Mouse (Mus musculus) lung, adult 2 months (tissue): ENCODE data around the gene Gm39566. TPM values are rescaled to one million over a fixed set of nuclear protein-coding genes. Genes with fewer than 3 reads are reported as not detected.
A peak's percentile ranks its signal among the peaks of the same experiment; 100 is the strongest.

Experiments
- DNase-seq: peaks from one replicate; pipeline ENCODE4 v3.0.0; 2022
- H3K4me1 ChIP-seq: fragments of 200-500 bp; 2 replicates; pipeline ENCODE4 v1.6.1; 2011; ENCODE audit warnings: low read length; ENCODE audit not compliant: control insufficient read depth, insufficient read depth
- H3K4me3 ChIP-seq: fragments of 200-500 bp; replicated peaks from 2 replicates; pipeline ENCODE3; 2011; ENCODE audit warnings: low read depth, mild to moderate bottlenecking, control low read depth, low read length; ENCODE audit errors: extremely low read depth
- CTCF ChIP-seq: fragments of 200-500 bp; IDR thresholded peaks from 2 replicates; pipeline ENCODE4 v1.5.1; 2011; ENCODE audit warnings: mild to moderate bottlenecking, low read length, control low read depth; ENCODE audit not compliant: insufficient read depth
- POLR2A ChIP-seq: fragments of 200-500 bp; IDR thresholded peaks from 2 replicates; pipeline ENCODE4 v1.6.1; 2011; ENCODE audit warnings: low read depth, mild to moderate bottlenecking, control low read depth, low read length, borderline replicate concordance; ENCODE audit errors: extremely low read depth
- WGBS: fragments of 180-500 bp; shearing (Covaris S2); methylation state at CpG from one replicate; pipeline ENCODE4 v1.1.7; 2018; 5-methylcytosine and 5-hydroxymethylcytosine counted together
- polyA plus RNA-seq: library from polyadenylated mRNA; depleted of rRNA; stranded (reverse); fragments of >200 nt; gene quantifications from 2 replicates; pipeline ENCODE4 v1.2.3, GENCODE M21; 2012; rRNA removed

Gene Gm39566
- polyA plus RNA-seq, 1 experiment = not detected

DNA sequence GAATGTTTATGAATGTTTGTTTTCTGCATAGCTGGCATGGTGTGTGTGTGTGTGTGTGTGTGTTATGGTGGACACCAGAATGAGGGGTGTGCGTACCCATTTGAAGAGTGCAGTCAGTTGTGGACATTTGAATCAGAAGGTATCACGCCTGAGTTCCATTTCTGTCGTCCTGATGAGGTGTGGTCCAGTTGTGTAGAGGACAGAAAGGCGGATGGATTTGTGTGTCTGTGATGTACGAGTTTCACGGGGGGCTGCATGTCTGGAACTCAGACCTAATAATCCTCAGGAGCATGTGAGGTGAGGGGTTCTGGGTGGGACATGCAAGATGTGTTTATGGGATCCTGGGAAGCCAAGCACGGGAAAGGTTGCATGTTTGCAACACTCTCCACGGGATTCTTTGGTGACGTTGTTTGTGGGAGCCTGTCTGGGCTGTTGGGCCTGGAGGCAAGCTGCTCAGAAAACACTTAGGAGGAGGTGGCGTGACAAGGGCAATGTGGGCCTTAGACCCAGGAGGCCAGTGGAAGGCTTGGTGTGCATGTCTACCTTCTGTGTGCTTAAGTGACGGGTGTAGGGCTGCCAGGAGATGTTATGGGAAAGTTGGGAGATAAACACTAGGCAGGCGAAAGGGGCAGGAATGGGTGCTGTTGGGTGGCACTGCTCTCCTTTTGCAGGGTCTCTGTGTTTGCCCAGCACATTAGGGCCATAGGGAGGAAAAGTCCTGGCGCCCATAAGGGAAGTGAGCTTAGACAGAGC lies 48.0 kb downstream of the Gm39566 start:
- Histone ChIP-seq H3K4me3 (peak overlapping the region; percentile 99), H3K4me1 (peaks cover 17% of the 10 kb centered on the region)
- peak; percentile 33; the same call in 1 of the 2 replicates for TF ChIP-seq POLR2A
- no peak for TF ChIP-seq CTCF
- peak; percentile 42 for DNase-seq
- 22% methylated on average over 13 of the region's 13 CpGs for WGBS

GRCm38 (mm10) chr11:69766126-69766609 lies 48.9 kb downstream of the Gm39566 start:
- TF ChIP-seq POLR2A (peak; percentile 60; the same call in 1 of the 2 replicates), CTCF (no peak)
- WGBS = under 1% methylated on average over 36 of the region's 37 CpGs
- Histone ChIP-seq H3K4me3 (peak overlapping the region; percentile 99), H3K4me1 (peaks cover 17% of the 10 kb centered on the region)
- peak; percentile 78 for DNase-seq

- H3K4me1 ChIP-seq = peaks cover 17% of the 10 kb centered on the region
- peak; percentile 58 for DNase-seq
- TF ChIP-seq CTCF (no peak), POLR2A (peak; percentile 70; the same call in 1 of the 2 replicates)
- 16% methylated on average over 36 of the region's 55 CpGs for WGBS
- H3K4me3 ChIP-seq = peak within 1 kb of the TSS; percentile 99
Measured at GRCm38 (mm10) chr11:69765221-69766125, 49.6 kb downstream of the Gm39566 start, which contains the start of gene Zbtb4. Gene Zbtb4, plus strand, starts transcription at chr11:69765912.

- no peak overlapping the region for H3K4me3 ChIP-seq
- peaks cover 17% of the 10 kb centered on the region for H3K4me1 ChIP-seq
- no peak for TF ChIP-seq POLR2A
- peak; percentile 38; the same call in 1 of the 2 replicates for TF ChIP-seq CTCF
- WGBS = 82% methylated on average over 7 of the region's 7 CpGs
- no peak for DNase-seq
Measured at GRCm38 (mm10) chr11:69763551-69763950, 51.5 kb downstream of the Gm39566 start.

DNA sequence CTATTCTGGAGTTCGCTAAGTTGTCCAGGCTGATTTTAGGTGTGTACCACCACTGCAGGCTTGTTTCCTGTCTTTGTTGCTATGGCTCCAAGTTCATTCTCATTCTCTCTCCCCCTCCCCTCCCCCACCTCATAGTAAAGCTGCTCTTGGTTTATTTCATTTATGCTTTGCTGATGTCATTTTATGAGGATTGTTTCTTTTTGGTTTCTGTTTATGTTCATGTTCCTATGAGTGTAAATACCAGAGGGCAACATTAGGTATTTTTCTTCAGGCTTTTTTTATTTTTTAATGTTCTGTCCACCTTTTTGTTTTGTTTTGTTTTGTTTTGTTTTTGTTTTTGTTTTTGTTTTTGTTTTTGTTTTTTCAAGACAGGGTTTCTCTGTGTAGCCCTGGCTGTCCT lies 53.2 kb downstream of the Gm39566 start, which contains the start of gene Slc35g3:
Gene Slc35g3, minus strand, starts transcription at position 101 of the 400 bp plus-strand sequence.
- DNase-seq = no peak
- Histone ChIP-seq H3K4me1 (peaks cover 8% of the 10 kb centered on the region), H3K4me3 (no peak within 1 kb of the TSS)
- 40% methylated on average over 1 of the region's 1 CpGs for WGBS
- TF ChIP-seq POLR2A = no peak
- TF ChIP-seq CTCF = no peak

Other genes with a start within 250 kb of the Gm39566 start
- gene Wrap53, start 235.0 kb downstream of the Gm39566 start, polyA plus RNA-seq = 11.9 and 15.0 TPM in 2 replicates
- 66.8 and 75.0 TPM in 2 replicates for gene Trp53, start 234.9 kb downstream of the Gm39566 start, polyA plus RNA-seq
- gene Atp1b2, start 209.4 kb downstream of the Gm39566 start, polyA plus RNA-seq = 8.4 and 15.9 TPM in 2 replicates
- gene Shbg, start 197.4 kb downstream of the Gm39566 start, polyA plus RNA-seq = not detected in 2 replicates
- 3.4 and 6.1 TPM in 2 replicates for gene Sat2, start 193.3 kb downstream of the Gm39566 start, polyA plus RNA-seq
- gene Fxr2, start 182.3 kb downstream of the Gm39566 start, polyA plus RNA-seq = 54.4 and 66.9 TPM in 2 replicates
- gene Sox15, start 160.0 kb downstream of the Gm39566 start, polyA plus RNA-seq = 0.14 and 5.5 TPM in 2 replicates
- 67.3 and 88.1 TPM in 2 replicates for gene Mpdu1, start 152.7 kb downstream of the Gm39566 start, polyA plus RNA-seq
- gene Cd68, start 149.1 kb downstream of the Gm39566 start, polyA plus RNA-seq = 65.6 and 82.8 TPM in 2 replicates
- 152 and 265 TPM in 2 replicates for gene Eif4a1, start 142.9 kb downstream of the Gm39566 start, polyA plus RNA-seq
- 43.6 and 55.0 TPM in 2 replicates for gene Senp3, start 133.2 kb downstream of the Gm39566 start, polyA plus RNA-seq
- gene Tnfsf13, start 129.5 kb downstream of the Gm39566 start, polyA plus RNA-seq = 16.2 and 21.3 TPM in 2 replicates
- 84.2 and 98.8 TPM in 2 replicates for gene Tnfsf12, start 119.4 kb downstream of the Gm39566 start, polyA plus RNA-seq
- gene Tnfsfm13, start 119.2 kb downstream of the Gm39566 start, polyA plus RNA-seq = 12.7 and 20.0 TPM in 2 replicates
- gene Polr2a, start 56.7 kb downstream of the Gm39566 start, polyA plus RNA-seq = 32.0 and 51.1 TPM in 2 replicates
- gene Slc35g3, start 53.3 kb downstream of the Gm39566 start, polyA plus RNA-seq = 1.4 and 2.3 TPM in 2 replicates
- gene Zbtb4, start 49.4 kb downstream of the Gm39566 start, polyA plus RNA-seq = 104 and 106 TPM in 2 replicates
- gene Chrnb1, start 19.4 kb downstream of the Gm39566 start, polyA plus RNA-seq = 31.5 and 38.0 TPM in 2 replicates
- 6.9 and 8.0 TPM in 2 replicates for gene Fgf11, start 13.4 kb downstream of the Gm39566 start, polyA plus RNA-seq
- 9.4 and 9.5 TPM in 2 replicates for gene Tmem102, start 9.7 kb downstream of the Gm39566 start, polyA plus RNA-seq
- not detected in 2 replicates for gene Spem2, start 3.2 kb upstream of the Gm39566 start, polyA plus RNA-seq
- 0.15 and 0.41 TPM in 2 replicates for gene Spem1, start 6.9 kb upstream of the Gm39566 start, polyA plus RNA-seq
- 32.3 and 42.0 TPM in 2 replicates for gene Nlgn2, start 22.5 kb upstream of the Gm39566 start, polyA plus RNA-seq
- gene Tmem256, start 23.2 kb upstream of the Gm39566 start, polyA plus RNA-seq = 151 and 173 TPM in 2 replicates
- 192 and 225 TPM in 2 replicates for gene Plscr3, start 31.1 kb upstream of the Gm39566 start, polyA plus RNA-seq
- 14.4 and 17.4 TPM in 2 replicates for gene Tnk1, start 43.4 kb upstream of the Gm39566 start, polyA plus RNA-seq
- not detected in 2 replicates for gene Tmem95, start 62.7 kb upstream of the Gm39566 start, polyA plus RNA-seq
- 12.6 and 19.1 TPM in 2 replicates for gene Kctd11, start 66.1 kb upstream of the Gm39566 start, polyA plus RNA-seq
- 11.2 and 14.3 TPM in 2 replicates for gene Acap1, start 80.2 kb upstream of the Gm39566 start, polyA plus RNA-seq
- gene 2810408A11Rik, start 85.7 kb upstream of the Gm39566 start, polyA plus RNA-seq = 0.65 and 1.4 TPM in 2 replicates
- 47.7 and 58.1 TPM in 2 replicates for gene Neurl4, start 85.8 kb upstream of the Gm39566 start, polyA plus RNA-seq
- 104 and 112 TPM in 2 replicates for gene Gps2, start 98.6 kb upstream of the Gm39566 start, polyA plus RNA-seq
- 216 and 372 TPM in 2 replicates for gene Eif5a, start 106.7 kb upstream of the Gm39566 start, polyA plus RNA-seq
- 4.6 and 6.7 TPM in 2 replicates for gene Ybx2, start 120.5 kb upstream of the Gm39566 start, polyA plus RNA-seq
- gene Slc2a4, start 132.9 kb upstream of the Gm39566 start, polyA plus RNA-seq = 22.3 and 40.4 TPM in 2 replicates
- gene Cldn7, start 149.5 kb upstream of the Gm39566 start, polyA plus RNA-seq = 60.5 and 63.7 TPM in 2 replicates
- 88.3 and 102 TPM in 2 replicates for gene Ctdnep1, start 165.9 kb upstream of the Gm39566 start, polyA plus RNA-seq
- gene Elp5, start 167.2 kb upstream of the Gm39566 start, polyA plus RNA-seq = 38.5 and 53.8 TPM in 2 replicates
- gene Gabarap, start 175.8 kb upstream of the Gm39566 start, polyA plus RNA-seq = 333 and 615 TPM in 2 replicates
- gene Phf23, start 180.5 kb upstream of the Gm39566 start, polyA plus RNA-seq = 15.0 and 22.9 TPM in 2 replicates
- 16.7 and 20.8 TPM in 2 replicates for gene Dvl2, start 185.3 kb upstream of the Gm39566 start, polyA plus RNA-seq
- gene Acadvl, start 200.1 kb upstream of the Gm39566 start, polyA plus RNA-seq = 63.1 and 88.6 TPM in 2 replicates
- 28.0 and 33.7 TPM in 2 replicates for gene Dlg4, start 201.6 kb upstream of the Gm39566 start, polyA plus RNA-seq
- 2.4 and 4.9 TPM in 2 replicates for gene Asgr1, start 238.8 kb upstream of the Gm39566 start, polyA plus RNA-seq